Mouse (Mus musculus): Measurements from ENCODE around the gene Rtl10. TPM values are rescaled to one million over a fixed set of nuclear protein-coding genes. Genes with fewer than 3 reads are reported as not detected.
A peak's percentile ranks its signal among the peaks of the same experiment; 100 is the strongest.

Rtl10 gene
- polyA plus RNA-seq, 1 experiment from 2014 or later = 0.70 TPM

DNA sequence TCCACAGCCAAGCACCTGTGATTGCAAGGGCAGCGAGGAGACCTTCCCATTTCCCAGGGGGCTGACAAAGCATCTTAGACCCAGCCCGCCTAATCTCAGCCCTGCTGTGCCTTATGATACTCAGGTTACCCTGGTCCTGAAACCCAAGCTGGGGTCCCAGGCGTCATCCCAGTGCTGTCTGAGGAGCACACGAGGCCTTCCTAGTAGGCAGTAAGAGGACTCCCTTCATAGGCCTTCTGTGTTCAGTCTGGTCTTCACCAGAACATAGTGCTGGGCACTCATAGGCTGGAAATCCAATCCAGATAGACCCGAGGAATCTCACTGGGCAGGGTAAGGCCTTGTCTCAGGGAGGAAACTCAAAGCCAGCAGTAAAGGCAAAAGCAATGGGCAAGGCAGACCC is 14.9 kb upstream of the Rtl10 start:
- no peak for ATAC-seq (ENCODE audit: insufficient read depth)
- Histone ChIP-seq H3K36me3 (replicated peaks) (peaks cover 68% of the 10 kb centered on the region), H3K4me2 (no peak overlapping the region), H3K9me3 (replicated peaks) (no peaks in the 10 kb centered on the region), H3K27ac (replicated peaks) (no peak overlapping the region), H3K4me1 (replicated peaks) (no peaks in the 10 kb centered on the region; the same call in 1 of the 2 replicates), H3K9ac (no peak overlapping the region), H3K27me3 (no peaks in the 10 kb centered on the region), H3K4me3 (replicated peaks) (no peak overlapping the region)
- WGBS (ENCODE audit: insufficient replicate concordance) = 80% methylated on average over 5 of the region's 5 CpGs

DNA sequence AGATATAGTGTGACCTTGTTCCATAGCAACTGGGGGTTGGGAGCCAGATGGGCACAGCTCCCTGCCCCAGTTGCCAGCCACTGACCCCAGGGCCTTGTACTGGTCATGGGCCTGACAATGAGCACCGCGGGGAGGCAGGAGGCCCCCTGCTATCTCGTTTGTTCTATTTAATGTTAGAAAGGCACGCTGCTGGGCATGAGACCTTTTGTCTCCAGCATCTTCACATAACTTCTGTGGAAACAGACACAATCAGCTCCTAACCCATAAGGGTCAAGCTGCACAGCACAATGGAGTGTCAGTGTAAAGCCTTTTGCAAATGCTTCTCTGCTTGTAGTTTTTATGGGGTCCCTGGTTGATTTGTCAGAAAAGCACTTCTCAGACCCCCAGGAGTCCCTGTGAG is 14.3 kb upstream of the Rtl10 start:
- Histone ChIP-seq H3K36me3 (replicated peaks) (peaks cover 63% of the 10 kb centered on the region), H3K4me1 (replicated peaks) (no peaks in the 10 kb centered on the region; the same call in 1 of the 2 replicates), H3K4me3 (replicated peaks) (no peak overlapping the region), H3K9me3 (replicated peaks) (no peaks in the 10 kb centered on the region), H3K4me2 (no peak overlapping the region), H3K27me3 (no peaks in the 10 kb centered on the region), H3K9ac (no peak overlapping the region), H3K27ac (replicated peaks) (no peak overlapping the region)
- ATAC-seq (ENCODE audit: insufficient read depth) = no peak
- WGBS (ENCODE audit: insufficient replicate concordance) = 63% methylated on average over 4 of the region's 4 CpGs

DNA sequence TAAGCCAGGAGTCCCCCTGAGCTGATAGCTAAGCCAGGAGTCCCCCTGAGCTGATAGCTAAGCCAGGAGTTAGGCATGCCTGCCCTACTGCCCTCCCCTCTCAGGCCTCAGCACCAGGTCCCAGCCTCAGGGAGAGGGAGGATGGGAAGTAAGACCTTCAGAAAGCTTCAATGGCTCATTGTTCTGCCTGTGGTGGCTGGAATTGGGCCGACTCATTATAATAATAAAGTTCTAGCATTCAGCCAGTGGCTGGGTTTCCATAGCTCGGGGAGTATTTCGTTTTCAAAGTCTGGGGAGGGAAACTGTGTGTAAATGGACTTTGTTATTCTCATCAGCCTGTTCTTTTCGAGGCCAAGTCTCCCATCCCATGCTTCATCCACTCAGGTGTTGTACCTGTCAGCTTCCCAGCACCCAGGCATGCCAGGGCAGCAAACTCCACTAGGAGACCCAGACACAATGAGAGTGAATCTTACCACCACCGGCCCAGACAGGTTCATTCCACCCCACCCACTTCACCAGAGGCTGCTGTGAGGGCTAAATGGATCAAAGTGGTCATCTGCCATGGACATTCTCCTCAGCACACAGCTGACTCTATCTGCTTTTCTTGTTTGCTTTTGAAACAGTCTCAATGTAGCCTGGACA is 13.8 kb upstream of the Rtl10 start:
- ATAC-seq (ENCODE audit: insufficient read depth) = no peak
- no peaks in the 10 kb centered on the region for H3K9me3 ChIP-seq (replicated peaks)
- peaks cover 57% of the 10 kb centered on the region for H3K36me3 ChIP-seq (replicated peaks)
- WGBS (ENCODE audit: insufficient replicate concordance) = 80% methylated on average over 5 of the region's 5 CpGs
- H3K27me3 ChIP-seq = no peaks in the 10 kb centered on the region
- no peak overlapping the region for H3K9ac ChIP-seq
- H3K4me1 ChIP-seq (replicated peaks) = no peaks in the 10 kb centered on the region; the same call in 1 of the 2 replicates
- H3K27ac ChIP-seq (replicated peaks) = no peak overlapping the region
- no peak overlapping the region for H3K4me2 ChIP-seq
- no peak overlapping the region for H3K4me3 ChIP-seq (replicated peaks)

DNA sequence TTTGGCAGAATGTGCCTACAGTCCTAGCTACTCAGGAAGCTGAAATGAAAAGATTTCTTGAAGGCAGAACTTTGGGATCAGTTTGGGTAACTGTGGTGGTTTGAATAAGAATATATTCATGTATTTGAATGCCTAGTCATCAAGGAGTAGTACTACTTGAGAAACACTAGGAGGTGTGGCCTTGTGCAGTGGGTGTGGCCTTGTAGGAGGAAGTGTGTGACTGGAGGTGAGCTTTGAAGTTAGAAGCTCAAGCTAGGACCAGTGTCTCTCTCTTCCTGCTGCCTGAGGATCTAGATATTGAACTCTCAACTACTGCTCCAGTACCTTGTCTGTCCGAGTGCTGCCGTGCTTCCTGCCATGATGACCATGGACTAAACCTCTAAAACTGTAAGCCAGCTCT is 12.6 kb upstream of the Rtl10 start:
- no peak overlapping the region for H3K27ac ChIP-seq (replicated peaks)

DNA sequence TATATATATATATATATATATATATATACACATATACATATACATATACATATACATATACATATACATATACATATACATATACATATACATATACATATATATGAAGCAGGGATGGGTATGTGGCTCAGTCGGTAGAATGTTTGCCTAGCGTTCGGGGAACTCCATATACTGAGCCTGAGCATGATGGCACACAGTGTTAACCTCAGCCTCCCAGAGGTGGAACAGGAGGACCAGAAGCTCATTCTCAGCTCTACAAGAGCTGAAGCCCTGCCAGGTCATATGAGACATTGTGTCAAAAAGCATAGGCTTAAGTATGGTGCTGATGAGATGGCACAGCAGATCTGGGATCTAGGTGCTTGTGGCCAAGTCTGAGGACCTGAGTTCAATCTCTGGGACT is 8.4 kb upstream of the Rtl10 start:
- Histone ChIP-seq H3K36me3 (replicated peaks) (peaks cover 13% of the 10 kb centered on the region), H3K4me3 (replicated peaks) (no peak overlapping the region), H3K27ac (replicated peaks) (no peak overlapping the region), H3K27me3 (no peaks in the 10 kb centered on the region), H3K4me1 (replicated peaks) (no peaks in the 10 kb centered on the region), H3K9me3 (replicated peaks) (no peaks in the 10 kb centered on the region), H3K9ac (no peak overlapping the region), H3K4me2 (no peak overlapping the region)
- WGBS (ENCODE audit: insufficient replicate concordance) = 85% methylated on average over 3 of the region's 3 CpGs
- ATAC-seq (ENCODE audit: insufficient read depth) = no peak

More for the DNA sequence above, 12.6 kb upstream of the Rtl10 start:
- Histone ChIP-seq H3K4me3 (replicated peaks) (no peak overlapping the region), H3K27me3 (no peaks in the 10 kb centered on the region), H3K9ac (no peak overlapping the region), H3K4me1 (replicated peaks) (no peaks in the 10 kb centered on the region; the same call in 1 of the 2 replicates), H3K9me3 (replicated peaks) (no peaks in the 10 kb centered on the region), H3K4me2 (no peak overlapping the region), H3K36me3 (replicated peaks) (peaks cover 45% of the 10 kb centered on the region)
- 84% methylated on average over 2 of the region's 2 CpGs for WGBS (ENCODE audit: insufficient replicate concordance)
- no peak for ATAC-seq (ENCODE audit: insufficient read depth)

DNA sequence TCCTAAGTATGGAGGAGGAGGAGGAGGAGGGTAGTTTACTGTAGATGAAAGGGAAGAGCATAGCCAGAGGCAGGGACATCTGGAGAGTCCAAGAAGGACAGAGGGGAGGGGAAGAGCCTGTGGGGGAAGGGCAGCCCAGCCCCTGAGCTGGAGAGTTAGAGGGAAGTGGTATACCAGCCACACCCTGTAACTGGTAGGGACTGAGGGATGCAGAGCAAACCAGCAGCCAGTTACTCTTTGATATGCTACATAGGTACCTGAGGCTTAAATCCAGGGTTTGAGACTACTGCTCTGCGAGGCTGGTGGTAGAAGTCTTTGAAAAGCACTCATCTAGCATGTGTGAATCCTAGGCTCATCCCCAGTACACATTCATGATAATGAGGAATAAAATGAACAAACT is 7.8 kb upstream of the Rtl10 start:
- WGBS (ENCODE audit: insufficient replicate concordance) = 42% methylated on average over 1 of the region's 1 CpGs

DNA sequence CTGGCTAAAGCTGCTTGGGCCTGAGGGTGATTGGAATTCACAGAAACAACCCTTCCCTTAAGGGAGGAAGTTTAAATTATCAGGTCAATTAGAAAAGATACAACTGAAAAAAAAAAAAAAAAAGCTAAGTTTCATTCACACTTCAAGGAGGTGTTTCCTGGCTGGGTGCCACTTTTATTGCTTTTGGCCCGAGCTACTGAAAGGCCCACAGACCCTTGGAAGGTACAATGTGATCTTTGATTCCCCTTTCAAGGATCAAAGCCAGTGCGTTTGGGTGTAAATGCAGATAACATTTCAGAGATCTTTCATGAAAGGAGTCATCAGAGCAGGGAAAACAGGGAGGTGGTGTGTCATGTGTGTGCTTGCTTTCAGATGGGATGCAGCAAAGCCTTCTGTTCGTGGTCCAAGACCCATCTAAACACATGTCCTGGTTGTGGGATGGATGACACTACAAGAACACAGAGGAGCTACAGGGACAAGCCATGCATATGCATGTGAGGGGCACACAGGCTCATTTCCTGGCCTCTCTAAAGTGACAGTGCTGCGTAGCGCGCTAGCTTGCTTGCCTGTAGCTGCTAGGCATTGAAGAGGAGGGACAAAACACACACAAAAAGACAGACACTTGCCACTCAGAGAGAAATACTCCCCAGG is 711 bp upstream of the Rtl10 start:
- Histone ChIP-seq H3K4me1 (replicated peaks) (peaks cover 29% of the 10 kb centered on the region), H3K4me3 (replicated peaks) (peak overlapping the region; percentile 88), H3K27ac (replicated peaks) (peak overlapping the region; percentile 79), H3K27me3 (no peaks in the 10 kb centered on the region), H3K4me2 (peak overlapping the region; percentile 97), H3K36me3 (replicated peaks) (peaks cover 16% of the 10 kb centered on the region), H3K9ac (peak overlapping the region; percentile 82), H3K9me3 (replicated peaks) (no peaks in the 10 kb centered on the region)
- ATAC-seq (ENCODE audit: insufficient read depth) = peak; percentile 56
- WGBS (ENCODE audit: insufficient replicate concordance) = 3% methylated on average over 6 of the region's 6 CpGs

More for the DNA sequence above, 7.8 kb upstream of the Rtl10 start:
- Histone ChIP-seq H3K27ac (replicated peaks) (no peak overlapping the region), H3K4me2 (no peak overlapping the region), H3K27me3 (no peaks in the 10 kb centered on the region), H3K4me3 (replicated peaks) (no peak overlapping the region), H3K4me1 (replicated peaks) (no peaks in the 10 kb centered on the region), H3K9me3 (replicated peaks) (no peaks in the 10 kb centered on the region), H3K9ac (no peak overlapping the region), H3K36me3 (replicated peaks) (peaks cover 8% of the 10 kb centered on the region)
- no peak for ATAC-seq (ENCODE audit: insufficient read depth)

DNA sequence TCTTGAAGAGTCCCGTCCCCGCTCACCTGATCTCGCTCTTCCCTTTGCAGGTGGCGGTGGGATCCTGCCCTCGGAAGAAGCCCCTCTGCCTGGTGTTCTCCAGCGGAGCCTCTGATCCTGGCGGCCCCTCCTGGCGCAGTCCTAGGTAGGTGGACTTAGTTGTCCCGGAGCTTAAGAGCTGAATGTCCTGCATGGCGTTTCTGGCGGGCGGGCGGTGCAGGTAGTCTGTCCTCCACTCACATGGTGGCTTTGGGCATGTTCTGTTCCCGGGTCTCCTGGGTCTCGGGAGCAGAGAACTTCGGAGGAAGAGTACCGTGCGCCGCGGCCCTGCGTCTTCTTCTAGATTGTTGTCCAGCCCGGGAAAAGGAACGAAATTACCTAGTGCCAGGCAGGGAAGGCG is 295 bp downstream of the Rtl10 start:
- Histone ChIP-seq H3K27me3 (no peaks in the 10 kb centered on the region), H3K36me3 (replicated peaks) (peaks cover 16% of the 10 kb centered on the region), H3K4me1 (replicated peaks) (peaks cover 29% of the 10 kb centered on the region), H3K4me2 (peak overlapping the region; percentile 97), H3K4me3 (replicated peaks) (peak overlapping the region; percentile 88), H3K27ac (replicated peaks) (peak overlapping the region; percentile 38; the same call in 1 of the 2 replicates), H3K9me3 (replicated peaks) (no peaks in the 10 kb centered on the region), H3K9ac (peak overlapping the region; percentile 82)
- under 1% methylated on average over 24 of the region's 24 CpGs for WGBS (ENCODE audit: insufficient replicate concordance)
- ATAC-seq (ENCODE audit: insufficient read depth) = peak; percentile 40

DNA sequence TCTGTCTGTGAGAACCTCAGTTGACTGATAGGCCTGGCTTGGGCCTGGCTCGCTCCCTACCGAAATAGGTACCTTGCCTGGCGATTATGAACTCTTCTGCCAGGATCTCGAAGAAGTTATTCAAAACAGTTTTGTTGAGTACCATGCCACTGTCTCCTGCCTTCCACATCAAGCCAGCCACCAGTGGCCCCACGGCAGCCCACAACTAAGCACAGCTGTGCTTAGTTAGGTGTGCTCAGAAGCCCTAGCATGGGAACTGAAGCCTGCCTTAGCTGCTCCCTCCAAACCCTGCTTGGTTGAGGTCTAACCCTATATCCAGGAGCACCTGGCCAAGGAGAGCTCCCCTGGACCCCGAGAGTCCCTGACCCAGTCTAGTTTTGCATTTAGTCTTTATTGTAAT is 2.8 kb downstream of the Rtl10 start:
- Histone ChIP-seq H3K27me3 (no peaks in the 10 kb centered on the region), H3K4me1 (replicated peaks) (peaks cover 29% of the 10 kb centered on the region), H3K4me3 (replicated peaks) (no peak overlapping the region), H3K27ac (replicated peaks) (no peak overlapping the region), H3K36me3 (replicated peaks) (peaks cover 16% of the 10 kb centered on the region), H3K9ac (no peak overlapping the region), H3K4me2 (no peak overlapping the region), H3K9me3 (replicated peaks) (no peaks in the 10 kb centered on the region)
- no peak for ATAC-seq (ENCODE audit: insufficient read depth)
- WGBS (ENCODE audit: insufficient replicate concordance) = 80% methylated on average over 6 of the region's 6 CpGs

DNA sequence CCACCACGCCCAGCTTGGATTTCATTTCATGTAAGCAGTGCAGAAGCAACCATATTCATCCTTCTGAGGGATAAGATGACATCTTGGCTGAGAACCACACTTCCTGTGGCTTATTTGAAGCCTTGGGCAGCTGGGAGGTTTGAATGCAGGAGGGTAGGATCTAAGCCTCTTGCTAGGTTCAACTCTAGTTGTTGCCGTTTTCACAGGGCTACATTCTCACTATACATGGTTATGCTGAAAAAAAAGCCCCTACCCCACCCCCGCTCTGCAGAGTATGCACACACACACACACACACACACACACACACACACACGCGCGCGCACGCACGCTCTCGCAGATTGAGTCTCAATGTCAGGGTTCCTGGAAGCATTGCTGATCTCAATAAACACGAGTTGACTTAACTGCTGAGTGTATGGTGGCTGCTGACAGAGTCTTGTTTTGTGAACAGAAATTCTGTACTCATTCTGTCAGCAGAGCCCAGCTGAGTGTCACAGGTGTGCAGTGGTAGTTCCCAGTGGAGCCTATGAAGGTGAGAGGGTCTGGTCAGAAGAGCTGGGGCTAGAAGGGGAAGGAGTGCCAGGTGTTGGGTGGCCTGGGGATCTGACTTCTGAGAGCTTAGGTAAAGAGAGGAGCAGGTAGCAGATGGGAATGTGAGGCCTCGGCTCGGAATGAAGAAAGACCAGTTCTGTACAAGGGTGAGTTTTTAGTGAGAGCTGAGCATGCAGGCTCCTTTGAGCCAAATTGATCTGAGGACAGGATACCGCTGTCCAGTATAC is 5.1 kb downstream of the Rtl10 start:
- Histone ChIP-seq H3K9me3 (replicated peaks) (no peaks in the 10 kb centered on the region), H3K4me3 (replicated peaks) (no peak overlapping the region), H3K36me3 (replicated peaks) (peaks cover 16% of the 10 kb centered on the region), H3K4me2 (no peak overlapping the region), H3K27me3 (no peaks in the 10 kb centered on the region), H3K4me1 (replicated peaks) (peaks cover 19% of the 10 kb centered on the region), H3K9ac (no peak overlapping the region), H3K27ac (replicated peaks) (no peak overlapping the region)
- 82% methylated on average over 14 of the region's 14 CpGs for WGBS (ENCODE audit: insufficient replicate concordance)
- no peak for ATAC-seq (ENCODE audit: insufficient read depth)

DNA sequence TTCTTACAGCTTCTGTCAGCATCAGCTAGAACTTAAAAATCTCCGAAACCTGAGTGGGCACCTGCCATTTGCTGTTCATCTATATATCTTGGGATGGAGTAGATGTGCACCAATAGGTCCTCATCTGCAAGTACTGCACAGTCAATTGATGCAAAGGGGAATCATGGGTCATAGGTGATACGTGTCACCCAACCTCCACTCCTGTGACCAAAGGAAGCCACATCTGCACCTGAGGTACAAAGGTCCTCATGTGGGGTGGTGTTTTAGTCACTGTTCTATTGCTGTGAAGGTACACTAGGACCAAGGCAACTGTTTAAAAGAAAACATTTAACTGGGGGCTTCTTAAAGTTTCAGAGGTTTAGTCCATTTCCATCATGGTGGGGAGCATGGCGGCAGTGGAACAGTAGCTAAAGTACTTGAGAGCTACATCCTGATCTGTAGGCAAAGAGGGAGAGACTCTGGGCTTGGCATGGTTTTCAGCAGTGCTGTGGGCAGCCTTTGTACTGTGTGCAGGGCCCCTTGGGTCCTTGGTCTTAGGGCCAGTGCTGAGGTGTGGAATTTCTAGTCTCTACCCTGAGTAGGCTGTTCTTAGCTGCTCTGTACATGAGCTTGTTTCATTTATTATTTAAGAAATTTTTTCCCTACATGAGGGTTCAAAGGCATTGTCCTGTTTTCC is 8.0 kb downstream of the Rtl10 start:
- Histone ChIP-seq H3K27ac (replicated peaks) (no peak overlapping the region), H3K9me3 (replicated peaks) (no peaks in the 10 kb centered on the region), H3K36me3 (replicated peaks) (peaks cover 8% of the 10 kb centered on the region), H3K4me1 (replicated peaks) (no peaks in the 10 kb centered on the region), H3K9ac (no peak overlapping the region), H3K4me2 (no peak overlapping the region), H3K27me3 (no peaks in the 10 kb centered on the region), H3K4me3 (replicated peaks) (no peak overlapping the region)
- 80% methylated on average over 3 of the region's 3 CpGs for WGBS (ENCODE audit: insufficient replicate concordance)
- no peak for ATAC-seq (ENCODE audit: insufficient read depth)

Measured in liver, embryonic 15.5 days (tissue).